Mouse (Mus musculus): Measurements from ENCODE around the gene Olfr591. TPM values are rescaled to one million over a fixed set of nuclear protein-coding genes. Genes with fewer than 3 reads are reported as not detected.

Olfr591 gene
- total and polyA plus RNA-seq, 3 experiments = not detected

GRCm38 (mm10) chr7:103156256-103156655 is 21.9 kb downstream of the Olfr591 start, which contains the start of gene Olfr589:
Gene Olfr589 (minus strand): TSS chr7:103156356.
- H3K27ac ChIP-seq = no peak within 1 kb of the TSS
- H3K9ac ChIP-seq (ENCODE audit: low read depth, low read length) = no peak within 1 kb of the TSS
- no peaks in the 10 kb centered on the region for H3K27me3 ChIP-seq (ENCODE audit: control insufficient read depth, insufficient read depth, low read length)
- no peak for TF ChIP-seq CTCF (IDR thresholded peaks at IDR 0.05)
- no peak within 1 kb of the TSS for H3K4me3 ChIP-seq
- H3K79me2 ChIP-seq (replicated peaks; ENCODE audit: control insufficient read depth, insufficient read depth, low read length) = no peaks in the 10 kb centered on the region
- H3K4me1 ChIP-seq (ENCODE audit: control insufficient read depth, insufficient read depth, low read length) = no peaks in the 10 kb centered on the region
- no peak for DNase-seq
- intact Hi-C loops (cut with DNase I) = no loop called here
- WGBS = 50% methylated on average over 2 of the region's 2 CpGs
- H3K36me3 ChIP-seq (ENCODE audit: control insufficient read depth, insufficient read depth, low read length) = no peaks in the 10 kb centered on the region

DNA sequence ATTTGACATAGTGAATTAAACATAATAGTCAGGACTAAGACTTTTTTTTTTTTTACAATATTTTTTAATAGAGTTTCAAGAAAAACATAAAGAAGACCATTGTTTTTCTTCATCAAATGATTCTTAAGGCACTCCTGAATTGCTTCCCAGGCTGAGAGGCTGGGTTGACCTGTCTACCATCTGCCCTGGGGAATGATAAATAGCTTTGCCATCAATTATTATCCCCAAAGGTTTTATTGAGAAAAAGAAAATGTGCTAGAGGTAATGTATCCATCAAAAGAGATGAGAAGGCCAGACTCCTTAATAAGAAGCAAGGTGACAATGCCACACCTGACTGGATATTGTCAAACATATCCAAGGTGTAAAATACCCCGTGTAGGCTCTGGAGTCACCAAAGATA is 37.6 kb downstream of the Olfr591 start, which contains the start of gene Olfr588-ps1:
Olfr588-ps1 (plus strand) TSS at position 301 of the 400 bp plus-strand sequence.
- Histone ChIP-seq H3K36me3 (ENCODE audit: control insufficient read depth, insufficient read depth, low read length) (no peaks in the 10 kb centered on the region), H3K27ac (no peak within 1 kb of the TSS), H3K27me3 (ENCODE audit: control insufficient read depth, insufficient read depth, low read length) (no peaks in the 10 kb centered on the region), H3K9ac (ENCODE audit: low read depth, low read length) (no peak within 1 kb of the TSS), H3K4me1 (ENCODE audit: control insufficient read depth, insufficient read depth, low read length) (no peaks in the 10 kb centered on the region), H3K79me2 (replicated peaks; ENCODE audit: control insufficient read depth, insufficient read depth, low read length) (no peaks in the 10 kb centered on the region), H3K4me3 (no peak within 1 kb of the TSS)
- WGBS = 65% methylated on average over 1 of the region's 1 CpGs
- intact Hi-C loops (cut with DNase I) = no loop called here
- TF ChIP-seq POLR2A (IDR thresholded peaks at IDR 0.05; ENCODE audit: insufficient read depth, low read depth, low read length) = no peak
- TF ChIP-seq EP300 (IDR thresholded peaks at IDR 0.05; ENCODE audit: insufficient read depth, low read depth, low read length) = no peak
- TF ChIP-seq CTCF (IDR thresholded peaks at IDR 0.05) = no peak
- DNase-seq = no peak

DNA sequence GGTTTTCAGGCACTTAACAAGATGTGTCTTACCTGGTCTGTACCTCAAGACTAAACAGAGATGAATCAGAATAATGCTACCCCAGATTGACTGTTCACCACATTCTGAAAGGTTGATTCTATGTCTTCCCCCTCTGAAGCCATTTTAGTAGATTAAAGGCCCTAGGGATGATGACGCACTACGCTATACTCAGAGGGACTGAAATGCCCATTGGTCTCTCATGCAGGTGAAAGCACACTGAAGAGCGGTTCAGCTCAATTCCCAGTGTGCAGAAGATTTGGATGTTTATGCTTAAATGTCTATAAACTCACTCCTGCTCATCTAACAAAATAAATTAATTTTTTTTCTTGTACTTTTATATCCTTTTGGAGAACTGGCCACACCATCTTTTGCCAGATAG is 52.6 kb downstream of the Olfr591 start, which contains the start of gene Olfr586:
Olfr586 (minus strand) TSS at position 101 of the 400 bp plus-strand sequence.
- TF ChIP-seq EP300 (IDR thresholded peaks at IDR 0.05; ENCODE audit: insufficient read depth, low read depth, low read length) (no peak), CTCF (IDR thresholded peaks at IDR 0.05) (no peak), POLR2A (IDR thresholded peaks at IDR 0.05; ENCODE audit: insufficient read depth, low read depth, low read length) (no peak)
- intact Hi-C loops (cut with DNase I) = no loop called here

GRCm38 (mm10) chr7:103119406-103119805 is 58.7 kb downstream of the Olfr591 start:
- DNase-seq = no peak
- Histone ChIP-seq H3K27me3 (ENCODE audit: control insufficient read depth, insufficient read depth, low read length) (no peaks in the 10 kb centered on the region), H3K79me2 (replicated peaks; ENCODE audit: control insufficient read depth, insufficient read depth, low read length) (no peaks in the 10 kb centered on the region), H3K4me1 (ENCODE audit: control insufficient read depth, insufficient read depth, low read length) (no peaks in the 10 kb centered on the region), H3K9ac (ENCODE audit: low read depth, low read length) (no peak overlapping the region), H3K27ac (no peak overlapping the region), H3K4me3 (no peak overlapping the region), H3K36me3 (ENCODE audit: control insufficient read depth, insufficient read depth, low read length) (no peaks in the 10 kb centered on the region)
- 45% methylated on average over 3 of the region's 3 CpGs for WGBS
- TF ChIP-seq EP300 (IDR thresholded peaks at IDR 0.05; ENCODE audit: insufficient read depth, low read depth, low read length) = no peak
- TF ChIP-seq CTCF (IDR thresholded peaks at IDR 0.05) = 0 out of 2 replicates have a peak, but pooled peaks have one; percentile 7
- intact Hi-C loops (cut with DNase I) = no loop called here

More for the DNA sequence above, 52.6 kb downstream of the Olfr591 start, which contains the start of gene Olfr586:
- DNase-seq = no peak
- Histone ChIP-seq H3K79me2 (replicated peaks; ENCODE audit: control insufficient read depth, insufficient read depth, low read length) (no peaks in the 10 kb centered on the region), H3K4me1 (ENCODE audit: control insufficient read depth, insufficient read depth, low read length) (no peaks in the 10 kb centered on the region), H3K27me3 (ENCODE audit: control insufficient read depth, insufficient read depth, low read length) (no peaks in the 10 kb centered on the region), H3K27ac (no peak within 1 kb of the TSS), H3K36me3 (ENCODE audit: control insufficient read depth, insufficient read depth, low read length) (no peaks in the 10 kb centered on the region), H3K9ac (ENCODE audit: low read depth, low read length) (no peak within 1 kb of the TSS), H3K4me3 (no peak within 1 kb of the TSS)
- WGBS = 84% methylated on average over 3 of the region's 3 CpGs

Other genes starting within 250 kb of the Olfr591 start
- gene Olfr573-ps1, start 235.8 kb downstream of the Olfr591 start, total RNA-seq (2021) = not detected
- not detected in 2 replicates for gene Olfr573-ps1, start 235.8 kb downstream of the Olfr591 start, polyA plus RNA-seq (2012; rRNA removed)
- gene Olfr574, start 229.9 kb downstream of the Olfr591 start, total RNA-seq (2021) = not detected
- not detected in 2 replicates for gene Olfr574, start 229.9 kb downstream of the Olfr591 start, polyA plus RNA-seq (2012; rRNA removed)
- not detected for gene Olfr575, start 219.6 kb downstream of the Olfr591 start, total RNA-seq (2021)
- gene Olfr575, start 219.6 kb downstream of the Olfr591 start, polyA plus RNA-seq (2012; rRNA removed) = not detected in 2 replicates
- gene Olfr576, start 215.7 kb downstream of the Olfr591 start, total RNA-seq (2021) = not detected
- gene Olfr576, start 215.7 kb downstream of the Olfr591 start, polyA plus RNA-seq (2012; rRNA removed) = not detected in 2 replicates
- not detected for gene Olfr577, start 202.4 kb downstream of the Olfr591 start, total RNA-seq (2021)
- gene Olfr577, start 202.4 kb downstream of the Olfr591 start, polyA plus RNA-seq (2012; rRNA removed) = not detected in 2 replicates
- not detected for gene Olfr578, start 189.0 kb downstream of the Olfr591 start, total RNA-seq (2021)
- gene Olfr578, start 189.0 kb downstream of the Olfr591 start, polyA plus RNA-seq (2012; rRNA removed) = not detected in 2 replicates
- gene Olfr582, start 140.3 kb downstream of the Olfr591 start, total RNA-seq (2021) = not detected
- not detected in 2 replicates for gene Olfr582, start 140.3 kb downstream of the Olfr591 start, polyA plus RNA-seq (2012; rRNA removed)
- not detected for gene Olfr583, start 127.0 kb downstream of the Olfr591 start, total RNA-seq (2021)
- not detected in 2 replicates for gene Olfr583, start 127.0 kb downstream of the Olfr591 start, polyA plus RNA-seq (2012; rRNA removed)
- not detected for gene Olfr584, start 96.5 kb downstream of the Olfr591 start, total RNA-seq (2021)
- gene Olfr584, start 96.5 kb downstream of the Olfr591 start, polyA plus RNA-seq (2012; rRNA removed) = not detected in 2 replicates
- gene Olfr585, start 80.6 kb downstream of the Olfr591 start, total RNA-seq (2021) = not detected
- not detected in 2 replicates for gene Olfr585, start 80.6 kb downstream of the Olfr591 start, polyA plus RNA-seq (2012; rRNA removed)
- not detected for gene Olfr586, start 52.7 kb downstream of the Olfr591 start, total RNA-seq (2021)
- not detected in 2 replicates for gene Olfr586, start 52.7 kb downstream of the Olfr591 start, polyA plus RNA-seq (2012; rRNA removed)
- gene Olfr588-ps1, start 37.5 kb downstream of the Olfr591 start, total RNA-seq (2021) = not detected
- not detected in 2 replicates for gene Olfr588-ps1, start 37.5 kb downstream of the Olfr591 start, polyA plus RNA-seq (2012; rRNA removed)
- gene Olfr589, start 22.0 kb downstream of the Olfr591 start, total RNA-seq (2021) = not detected
- not detected in 2 replicates for gene Olfr589, start 22.0 kb downstream of the Olfr591 start, polyA plus RNA-seq (2012; rRNA removed)
- gene Olfr592, start 6.5 kb upstream of the Olfr591 start, total RNA-seq (2021) = not detected
- not detected in 2 replicates for gene Olfr592, start 6.5 kb upstream of the Olfr591 start, polyA plus RNA-seq (2012; rRNA removed)
- not detected for gene Olfr593, start 33.5 kb upstream of the Olfr591 start, total RNA-seq (2021)
- not detected in 2 replicates for gene Olfr593, start 33.5 kb upstream of the Olfr591 start, polyA plus RNA-seq (2012; rRNA removed)
- gene Olfr594, start 38.7 kb upstream of the Olfr591 start, total RNA-seq (2021) = not detected
- gene Olfr594, start 38.7 kb upstream of the Olfr591 start, polyA plus RNA-seq (2012; rRNA removed) = not detected in 2 replicates
- gene Usp17ld, start 74.2 kb upstream of the Olfr591 start, total RNA-seq (2021) = not detected
- not detected in 2 replicates for gene Usp17ld, start 74.2 kb upstream of the Olfr591 start, polyA plus RNA-seq (2012; rRNA removed)
- gene Olfr596, start 127.3 kb upstream of the Olfr591 start, total RNA-seq (2021) = not detected
- not detected in 2 replicates for gene Olfr596, start 127.3 kb upstream of the Olfr591 start, polyA plus RNA-seq (2012; rRNA removed)
- not detected for gene Olfr597, start 138.0 kb upstream of the Olfr591 start, total RNA-seq (2021)
- gene Olfr597, start 138.0 kb upstream of the Olfr591 start, polyA plus RNA-seq (2012; rRNA removed) = not detected in 2 replicates
- not detected for gene Olfr598, start 145.2 kb upstream of the Olfr591 start, total RNA-seq (2021)
- gene Olfr598, start 145.2 kb upstream of the Olfr591 start, polyA plus RNA-seq (2012; rRNA removed) = not detected in 2 replicates
- gene Olfr599, start 157.6 kb upstream of the Olfr591 start, total RNA-seq (2021) = not detected
- gene Olfr599, start 157.6 kb upstream of the Olfr591 start, polyA plus RNA-seq (2012; rRNA removed) = not detected in 2 replicates
- gene Olfr600, start 171.3 kb upstream of the Olfr591 start, total RNA-seq (2021) = not detected
- gene Olfr600, start 171.3 kb upstream of the Olfr591 start, polyA plus RNA-seq (2012; rRNA removed) = not detected in 2 replicates
- gene Olfr601, start 184.3 kb upstream of the Olfr591 start, total RNA-seq (2021) = not detected
- not detected in 2 replicates for gene Olfr601, start 184.3 kb upstream of the Olfr591 start, polyA plus RNA-seq (2012; rRNA removed)
- not detected for gene Olfr603, start 207.8 kb upstream of the Olfr591 start, total RNA-seq (2021)
- not detected in 2 replicates for gene Olfr603, start 207.8 kb upstream of the Olfr591 start, polyA plus RNA-seq (2012; rRNA removed)
- not detected for gene Usp17lc, start 236.7 kb upstream of the Olfr591 start, total RNA-seq (2021)
- not detected in 2 replicates for gene Usp17lc, start 236.7 kb upstream of the Olfr591 start, polyA plus RNA-seq (2012; rRNA removed)